Mouse (Mus musculus) liver, embryonic 16.5 days (tissue): Measurements from ENCODE around the gene Acad9. TPM values are rescaled to one million over a fixed set of nuclear protein-coding genes. Genes with fewer than 3 reads are reported as not detected.

Experiments used
- ATAC-seq: fragments of 200-750 bp; cut with Nextera tagmentation; 2 replicates; pipeline ENCODE4 v1.8.0; 2017; ENCODE audit warnings: low read depth, mild to moderate bottlenecking, moderate number of reproducible peaks, moderate library complexity
- H3K27ac ChIP-seq: fragments of 300-500 bp; sonication (generic); 2 replicates; pipeline ENCODE4 v1.5.1; 2014; ENCODE audit warnings: mild to moderate bottlenecking, low read length
- H3K27me3 ChIP-seq: fragments of 300-500 bp; sonication (generic); 2 replicates; pipeline ENCODE4 v1.6.1; 2014; ENCODE audit warnings: low read depth, low read length, mixed read lengths; ENCODE audit not compliant: control insufficient read depth, insufficient read depth
- H3K36me3 ChIP-seq: fragments of 300-500 bp; sonication (generic); 2 replicates; pipeline ENCODE4 v1.6.1; 2014; ENCODE audit warnings: mild to moderate bottlenecking; ENCODE audit not compliant: control insufficient read depth, insufficient read depth
- H3K4me1 ChIP-seq: fragments of 300-500 bp; sonication (generic); 2 replicates; pipeline ENCODE4 v1.6.1; 2014; ENCODE audit warnings: low read depth, low read length, mixed read lengths; ENCODE audit not compliant: control insufficient read depth
- H3K4me2 ChIP-seq: fragments of 300-500 bp; sonication (generic); 2 replicates; pipeline ENCODE4 v1.6.1; 2014; ENCODE audit warnings: low read depth, low read length, mixed read lengths
- H3K4me3 ChIP-seq: fragments of 300-500 bp; sonication (generic); 2 replicates; pipeline ENCODE4 v1.5.1; 2014; ENCODE audit warnings: low read depth, mild to moderate bottlenecking, low read length
- H3K9ac ChIP-seq: fragments of 300-500 bp; sonication (generic); 2 replicates; pipeline ENCODE4 v1.6.1; 2014; ENCODE audit warnings: low read depth, low read length
- H3K9me3 ChIP-seq: fragments of 300-500 bp; sonication (generic); replicated peaks from 2 replicates; pipeline ENCODE4 v1.6.1; 2016; ENCODE audit warnings: low read length; ENCODE audit not compliant: control insufficient read depth
- WGBS: fragments of 180-500 bp; shearing (Covaris S2); extraction: QIAGEN DNeasy Blood & Tissue Kit; methylation state at CpG from one replicate; pipeline ENCODE4 v1.1.7; 2014; ENCODE audit not compliant: insufficient replicate concordance; 5-methylcytosine and 5-hydroxymethylcytosine counted together
- polyA plus RNA-seq: library from polyadenylated mRNA; unstranded; fragments of >200 nt; fragmentation: Nextera tagmentation; extraction: Ambion mirVana; gene quantifications from 2 replicates; pipeline ENCODE4 v1.2.1, GENCODE M21; 2015

The Acad9 gene
- 27.3 and 27.7 TPM in 2 replicates for polyA plus RNA-seq

DNA sequence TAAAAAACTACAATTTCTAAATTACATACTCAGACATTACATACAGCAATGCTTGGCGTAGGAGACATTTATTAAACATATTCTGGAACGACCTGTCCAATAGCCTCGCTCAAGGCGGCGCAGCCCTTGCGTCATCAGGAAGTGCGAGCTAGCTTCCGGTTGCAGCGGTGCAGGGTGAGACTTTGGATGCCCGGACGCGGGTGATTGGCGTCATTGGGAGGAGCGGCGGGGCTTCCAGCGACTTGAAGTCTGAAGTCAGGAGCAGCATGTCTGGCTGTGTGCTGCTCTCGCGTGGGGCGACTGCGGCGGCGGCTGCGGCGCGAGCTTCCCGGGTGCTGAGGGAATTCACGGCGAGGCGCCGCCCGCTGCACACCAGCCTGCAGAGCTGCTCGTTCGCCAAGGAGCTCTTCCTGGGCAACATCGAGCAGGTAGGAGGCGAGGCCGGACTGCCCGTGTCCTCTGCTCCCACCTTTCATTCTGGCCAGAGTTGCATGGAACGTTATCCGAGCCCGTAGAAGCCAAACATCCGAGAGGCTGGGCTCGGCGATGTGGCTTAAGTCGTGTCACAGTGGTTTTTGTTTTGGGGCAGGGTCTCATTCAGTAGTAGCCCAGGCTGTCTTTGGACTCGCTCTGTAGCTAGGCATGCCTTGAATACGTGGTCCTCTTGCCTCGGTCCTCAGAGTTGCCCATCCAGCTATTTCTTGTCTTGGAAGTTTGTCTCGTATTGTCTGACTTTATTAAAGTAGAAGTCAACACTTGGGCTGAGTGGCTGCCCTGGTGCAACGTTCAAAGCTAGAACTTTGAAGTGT lies at the start of gene Acad9:
Acad9 (plus strand) TSS at position 137 of the 809 bp plus-strand sequence.
- H3K9me3 ChIP-seq: no peaks in the 10 kb centered on the region
- under 1% methylated on average over 49 of the region's 49 CpGs for WGBS
- H3K27me3 ChIP-seq: peaks cover 2% of the 10 kb centered on the region; the same call in 1 of the 2 replicates
- H3K9ac ChIP-seq: peak within 1 kb of the TSS; percentile 84
- H3K4me3 ChIP-seq: peak within 1 kb of the TSS; percentile 93
- peaks cover 9% of the 10 kb centered on the region for H3K4me1 ChIP-seq
- no peaks in the 10 kb centered on the region for H3K36me3 ChIP-seq
- peak within 1 kb of the TSS; percentile 84 for H3K4me2 ChIP-seq
- peak; percentile 95 for ATAC-seq
- peak within 1 kb of the TSS; percentile 50 for H3K27ac ChIP-seq

DNA sequence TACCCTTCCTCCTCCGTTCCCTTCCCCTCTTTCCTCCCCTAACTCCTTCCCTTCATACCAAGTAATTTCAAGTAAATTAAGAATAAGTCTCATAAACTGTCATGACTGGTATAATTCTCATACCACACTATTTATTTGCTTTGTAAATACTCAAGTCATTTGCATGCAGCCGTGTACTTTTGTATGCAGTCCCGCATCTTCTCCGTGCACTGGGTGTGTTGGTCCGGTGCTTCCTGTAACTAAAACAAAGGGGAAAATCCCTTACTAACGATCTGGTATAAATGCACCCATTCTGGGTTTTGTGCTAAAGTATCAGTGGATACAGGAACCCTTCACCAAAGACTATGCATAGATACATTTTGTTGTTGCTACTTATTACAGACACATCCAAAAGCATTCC lies 40.0 kb upstream of the Acad9 start:
- no peak overlapping the region for H3K9ac ChIP-seq
- H3K27me3 ChIP-seq: no peaks in the 10 kb centered on the region
- H3K36me3 ChIP-seq: no peaks in the 10 kb centered on the region
- no peak for ATAC-seq
- H3K9me3 ChIP-seq: no peaks in the 10 kb centered on the region
- WGBS: 62% methylated on average over 6 of the region's 6 CpGs
- no peaks in the 10 kb centered on the region for H3K4me1 ChIP-seq
- H3K4me2 ChIP-seq: no peak overlapping the region
- H3K4me3 ChIP-seq: no peak overlapping the region
- no peak overlapping the region for H3K27ac ChIP-seq

DNA sequence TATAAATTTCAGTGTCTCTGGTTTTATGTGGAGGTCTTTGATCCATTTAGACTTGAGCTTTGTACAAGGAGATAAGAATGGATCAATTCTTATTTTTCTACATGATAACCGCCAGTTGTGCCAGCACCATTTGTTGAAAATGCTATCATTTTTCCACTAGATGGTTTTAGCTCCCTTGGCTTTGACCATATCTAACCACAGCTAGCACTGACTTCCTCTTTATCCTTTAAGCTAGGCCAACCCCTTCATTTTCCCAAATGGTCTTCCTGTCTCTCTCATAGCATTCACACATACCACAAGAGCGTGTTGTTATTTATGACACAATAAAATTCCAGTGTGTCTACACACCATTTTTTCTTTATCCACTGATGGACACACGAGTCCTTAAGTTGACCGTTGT lies 35.8 kb upstream of the Acad9 start:
- WGBS: 49% methylated on average over 4 of the region's 4 CpGs
- no peaks in the 10 kb centered on the region for H3K36me3 ChIP-seq
- H3K9ac ChIP-seq: no peak overlapping the region
- H3K27ac ChIP-seq: no peak overlapping the region
- H3K4me1 ChIP-seq: no peaks in the 10 kb centered on the region
- no peak overlapping the region for H3K4me3 ChIP-seq
- ATAC-seq: no peak
- no peaks in the 10 kb centered on the region for H3K9me3 ChIP-seq
- no peaks in the 10 kb centered on the region for H3K27me3 ChIP-seq
- no peak overlapping the region for H3K4me2 ChIP-seq

GRCm38 (mm10) chr3:36031740-36032510 lies 33.9 kb upstream of the Acad9 start:
- 44% methylated on average over 6 of the region's 6 CpGs for WGBS
- Histone ChIP-seq H3K4me2 (no peak overlapping the region), H3K4me3 (no peak overlapping the region), H3K27me3 (no peaks in the 10 kb centered on the region), H3K9ac (no peak overlapping the region), H3K9me3 (no peaks in the 10 kb centered on the region), H3K27ac (no peak overlapping the region), H3K4me1 (no peaks in the 10 kb centered on the region), H3K36me3 (no peaks in the 10 kb centered on the region)
- ATAC-seq: no peak

DNA sequence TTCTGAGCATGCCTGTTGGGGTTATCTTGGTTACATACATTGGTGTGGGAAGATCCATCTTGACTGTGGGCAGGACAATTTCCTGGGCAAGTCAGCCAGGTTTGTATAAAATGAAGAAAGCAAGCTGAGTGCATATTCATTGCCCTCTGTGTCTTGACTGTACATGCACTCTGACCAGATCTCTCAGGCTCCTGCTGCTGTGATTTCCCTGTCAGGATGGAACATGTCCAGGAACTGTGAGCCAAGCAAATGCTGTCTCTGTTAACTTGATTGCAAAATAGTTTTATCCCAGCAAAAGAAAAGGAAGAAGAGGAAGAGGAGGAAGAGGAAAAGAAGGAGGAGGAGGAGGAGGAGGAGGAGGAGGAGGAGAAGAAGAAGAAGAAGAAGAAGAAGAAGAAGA lies 21.3 kb upstream of the Acad9 start:
- no peak for ATAC-seq
- H3K9ac ChIP-seq: no peak overlapping the region
- H3K4me2 ChIP-seq: no peak overlapping the region
- no peak overlapping the region for H3K27ac ChIP-seq
- no peaks in the 10 kb centered on the region for H3K27me3 ChIP-seq
- no peaks in the 10 kb centered on the region for H3K36me3 ChIP-seq
- H3K4me1 ChIP-seq: no peaks in the 10 kb centered on the region
- H3K4me3 ChIP-seq: no peak overlapping the region
- no peaks in the 10 kb centered on the region for H3K9me3 ChIP-seq

GRCm38 (mm10) chr3:36045086-36045485 lies 20.7 kb upstream of the Acad9 start:
- Histone ChIP-seq H3K4me2 (no peak overlapping the region), H3K36me3 (no peaks in the 10 kb centered on the region), H3K9me3 (no peaks in the 10 kb centered on the region), H3K27me3 (no peaks in the 10 kb centered on the region), H3K4me3 (no peak overlapping the region), H3K27ac (no peak overlapping the region), H3K9ac (no peak overlapping the region), H3K4me1 (no peaks in the 10 kb centered on the region)
- no peak for ATAC-seq
- 46% methylated on average over 4 of the region's 4 CpGs for WGBS

- H3K4me2 ChIP-seq: no peak overlapping the region
- no peaks in the 10 kb centered on the region for H3K27me3 ChIP-seq
- no peaks in the 10 kb centered on the region for H3K9me3 ChIP-seq
- H3K27ac ChIP-seq: no peak overlapping the region
- no peaks in the 10 kb centered on the region for H3K4me1 ChIP-seq
- WGBS: 45% methylated on average over 1 of the region's 1 CpGs
- ATAC-seq: no peak
- no peaks in the 10 kb centered on the region for H3K36me3 ChIP-seq
- H3K9ac ChIP-seq: no peak overlapping the region
- no peak overlapping the region for H3K4me3 ChIP-seq
These were observed 16.7 kb upstream of the Acad9 start for GRCm38 (mm10) chr3:36049106-36049505.

GRCm38 (mm10) chr3:36053447-36053846 lies 12.3 kb upstream of the Acad9 start, which contains the start of gene Ccdc144b:
TSS of gene Ccdc144b (minus strand) at chr3:36053547.
- 81% methylated on average over 6 of the region's 6 CpGs for WGBS
- no peak for ATAC-seq
- no peak within 1 kb of the TSS for H3K4me3 ChIP-seq
- H3K27ac ChIP-seq: no peak within 1 kb of the TSS
- H3K4me1 ChIP-seq: no peaks in the 10 kb centered on the region
- no peak within 1 kb of the TSS for H3K4me2 ChIP-seq
- no peaks in the 10 kb centered on the region for H3K36me3 ChIP-seq
- H3K9me3 ChIP-seq: no peaks in the 10 kb centered on the region
- H3K9ac ChIP-seq: no peak within 1 kb of the TSS
- H3K27me3 ChIP-seq: no peaks in the 10 kb centered on the region; the same call in 1 of the 2 replicates
